Mouse (Mus musculus) liver, embryonic 14.5 days (tissue): ENCODE results near the gene Lgals7.

Experiments used
- CTCF ChIP-seq: IDR thresholded peaks from 2 replicates; pipeline ENCODE4 v1.5.1; 2016; ENCODE audit warnings: antibody characterized with exemption, low read depth, control low read depth
- EP300 ChIP-seq: IDR thresholded peaks from 2 replicates; pipeline ENCODE4 v1.6.1; 2016; ENCODE audit warnings: antibody characterized with exemption, low read depth

GRCm38 (mm10) chr7:28859953-28860352 lies 3.7 kb upstream of the Lgals7 start:
- no peak for TF ChIP-seq CTCF
- no peak for TF ChIP-seq EP300
